ENCODE assay signal across 23 mouse cellular contexts in genomic region chr8:122114890-122115289, GRCm38 (mm10).
"Had no signal": no experiment of that assay in that cellular context is flagged by ENCODE, and none has a peak within 500 bp of the region (broad histone marks: within the 10 kb centered on the region; RNA-seq: fewer than 3 reads in every experiment).

No protein-coding gene starts in this region.

- H3K9me3 ChIP-seq: liver, embryonic 12.5 days; liver, embryonic 15.5 days; lung, embryonic 15.5 days; midbrain, embryonic 10.5 days; midbrain, embryonic 13.5 days; neural tube, embryonic 12.5 days; neural tube, embryonic 15.5 days had no signal

- H3K9ac ChIP-seq: liver, embryonic 12.5 days; liver, embryonic 15.5 days; lung, embryonic 15.5 days; midbrain, embryonic 13.5 days; neural tube, embryonic 15.5 days had no signal

- DNase-seq: kidney, adult 2 months; kidney, postnatal 25 days; layer of hippocampus, adult 9-11 months; lung, adult 18-20 months; lung, postnatal 10 days; lung, postnatal 36 days; right cerebral cortex, adult 18-20 months; right cerebral cortex, postnatal 14 days; right cerebral cortex, postnatal 4 days; thymus, adult 2 months; thymus, postnatal 36 days had no signal

- H3K4me1 ChIP-seq: liver, embryonic 15.5 days; midbrain, embryonic 13.5 days had no signal

- H3K4me3 ChIP-seq: layer of hippocampus, adult 2 months; liver, embryonic 12.5 days; liver, embryonic 15.5 days; lung, embryonic 15.5 days; megakaryocyte, embryonic 14.5 days; midbrain, embryonic 10.5 days; midbrain, embryonic 13.5 days; neural tube, embryonic 12.5 days; neural tube, embryonic 15.5 days had no signal

- H3K27ac ChIP-seq: kidney, postnatal 0 days; layer of hippocampus, adult 2 months; liver, embryonic 12.5 days; liver, embryonic 15.5 days; lung, embryonic 15.5 days; midbrain, embryonic 10.5 days; midbrain, embryonic 13.5 days; neural tube, embryonic 12.5 days; neural tube, embryonic 15.5 days; stomach, postnatal 0 days had no signal

- H3K4me2 ChIP-seq: liver, embryonic 12.5 days; liver, embryonic 15.5 days; lung, embryonic 15.5 days; midbrain, embryonic 13.5 days; neural tube, embryonic 12.5 days; neural tube, embryonic 15.5 days had no signal

- H3K27me3 ChIP-seq: midbrain, embryonic 13.5 days; neural tube, embryonic 12.5 days; neural tube, embryonic 15.5 days had no signal

- H3K36me3 ChIP-seq: liver, embryonic 12.5 days; liver, embryonic 15.5 days; lung, embryonic 15.5 days; midbrain, embryonic 10.5 days; midbrain, embryonic 13.5 days; neural tube, embryonic 12.5 days; neural tube, embryonic 15.5 days had no signal

- ATAC-seq: liver, embryonic 12.5 days; midbrain, embryonic 13.5 days; midbrain, embryonic 16.5 days had no signal
